Mouse (Mus musculus): Measurements from ENCODE around the gene Dmrtc2. TPM values are rescaled to one million over a fixed set of nuclear protein-coding genes. Genes with fewer than 3 reads are reported as not detected.
"Not testable (repeated sequence)": the region's sequence is repeated elsewhere in the genome, so short reads cannot be mapped to it uniquely, and the experiment has no call there.

Gene Dmrtc2
- total RNA-seq, 2 experiments from 2014 or later: not detected

DNA sequence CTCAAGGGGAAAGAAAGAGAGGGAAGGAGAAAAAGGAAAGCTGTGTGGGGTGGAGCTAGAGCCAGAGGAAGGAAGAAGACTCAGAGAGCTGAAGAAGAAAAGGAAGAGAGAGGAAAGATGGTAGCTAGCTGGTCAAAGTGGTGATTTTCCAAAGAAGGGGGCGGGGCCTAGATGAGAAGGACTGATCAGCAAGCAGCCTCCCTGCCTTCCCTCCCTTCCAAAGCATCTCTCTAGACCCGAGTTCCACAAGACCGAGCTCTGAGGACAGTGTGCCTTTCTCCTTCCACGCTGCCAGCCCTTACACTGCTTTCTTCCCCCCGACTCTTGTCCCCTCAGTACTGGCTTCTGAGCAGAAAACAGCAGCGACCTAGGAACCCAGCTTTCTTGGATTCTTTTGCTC is 5.7 kb upstream of the Dmrtc2 start:
- intact Hi-C loops (cut with DNase I): no loop called here
- DNase-seq: no peak

DNA sequence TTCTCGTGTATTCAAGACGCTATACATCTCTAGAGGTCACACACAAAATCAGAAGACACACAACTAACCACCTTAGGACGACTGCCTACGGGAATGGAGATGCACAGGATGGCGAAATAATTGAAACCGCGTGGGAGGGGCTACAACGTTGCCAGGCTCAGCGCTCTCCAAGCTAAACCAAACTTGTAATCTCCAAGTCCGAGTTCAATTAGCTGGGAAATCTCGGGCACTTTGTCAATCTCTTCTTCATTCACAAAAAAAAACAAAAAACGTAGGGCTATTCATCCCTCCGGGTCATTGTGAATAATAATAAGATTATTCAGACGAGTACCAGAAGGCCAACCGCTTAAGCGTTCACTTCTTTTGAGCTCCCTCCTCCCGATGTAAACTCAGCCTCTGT is 777 bp upstream of the Dmrtc2 start:
- intact Hi-C loops (cut with DNase I): no loop called here
- no peak for DNase-seq

DNA sequence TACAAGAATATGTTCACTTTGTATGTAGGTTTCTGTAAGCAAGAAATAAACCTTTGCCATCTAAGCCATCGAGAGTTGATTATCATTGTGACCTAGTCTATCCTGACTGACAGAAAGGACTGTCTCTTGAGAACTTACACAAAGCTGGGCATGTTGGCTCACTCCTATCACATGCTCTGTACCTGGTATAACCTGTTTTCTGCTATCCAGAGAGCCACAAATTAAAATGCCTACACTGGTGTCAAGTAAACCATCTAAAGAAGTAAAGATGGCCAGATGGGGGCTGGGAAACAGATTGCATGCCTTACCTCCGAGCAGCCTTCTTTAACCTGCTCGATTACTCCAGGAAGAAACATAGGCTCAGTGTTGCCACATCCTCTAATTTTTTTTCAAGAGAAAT is 7.7 kb downstream of the Dmrtc2 start:
- intact Hi-C loops (cut with DNase I): no loop called here
- no peak for DNase-seq

- no peak for DNase-seq
- intact Hi-C loops (cut with DNase I): loop anchor here (10.0 kb wide), 1 partner anchor 375 kb away; the partner anchor contains the start of gene Zfp428
Measured at GRCm38 (mm10) chr7:24879620-24880019, 9.8 kb downstream of the Dmrtc2 start.

- intact Hi-C loops (cut with DNase I): loop anchor here (10.0 kb wide), 1 partner anchor 378 kb away; the partner anchor contains the start of gene Zfp428
- no peak for DNase-seq
Measured at GRCm38 (mm10) chr7:24882416-24883199, 12.8 kb downstream of the Dmrtc2 start.

GRCm38 (mm10) chr7:24883896-24884692 is 14.2 kb downstream of the Dmrtc2 start, which contains the start of gene Rps19:
Rps19 (plus strand) TSS chr7:24884371.
- intact Hi-C loops (cut with DNase I): loop anchor here (10.0 kb wide), 1 partner anchor 379 kb away; the partner anchor contains the start of gene Zfp428
- DNase-seq: peak; percentile 98 to 99

- intact Hi-C loops (cut with DNase I): loop anchor here (10.0 kb wide), 1 partner anchor 380 kb away; the partner anchor contains the start of gene Zfp428
- DNase-seq: no peak
Measured at GRCm38 (mm10) chr7:24884693-24885291, 14.9 kb downstream of the Dmrtc2 start.

DNA sequence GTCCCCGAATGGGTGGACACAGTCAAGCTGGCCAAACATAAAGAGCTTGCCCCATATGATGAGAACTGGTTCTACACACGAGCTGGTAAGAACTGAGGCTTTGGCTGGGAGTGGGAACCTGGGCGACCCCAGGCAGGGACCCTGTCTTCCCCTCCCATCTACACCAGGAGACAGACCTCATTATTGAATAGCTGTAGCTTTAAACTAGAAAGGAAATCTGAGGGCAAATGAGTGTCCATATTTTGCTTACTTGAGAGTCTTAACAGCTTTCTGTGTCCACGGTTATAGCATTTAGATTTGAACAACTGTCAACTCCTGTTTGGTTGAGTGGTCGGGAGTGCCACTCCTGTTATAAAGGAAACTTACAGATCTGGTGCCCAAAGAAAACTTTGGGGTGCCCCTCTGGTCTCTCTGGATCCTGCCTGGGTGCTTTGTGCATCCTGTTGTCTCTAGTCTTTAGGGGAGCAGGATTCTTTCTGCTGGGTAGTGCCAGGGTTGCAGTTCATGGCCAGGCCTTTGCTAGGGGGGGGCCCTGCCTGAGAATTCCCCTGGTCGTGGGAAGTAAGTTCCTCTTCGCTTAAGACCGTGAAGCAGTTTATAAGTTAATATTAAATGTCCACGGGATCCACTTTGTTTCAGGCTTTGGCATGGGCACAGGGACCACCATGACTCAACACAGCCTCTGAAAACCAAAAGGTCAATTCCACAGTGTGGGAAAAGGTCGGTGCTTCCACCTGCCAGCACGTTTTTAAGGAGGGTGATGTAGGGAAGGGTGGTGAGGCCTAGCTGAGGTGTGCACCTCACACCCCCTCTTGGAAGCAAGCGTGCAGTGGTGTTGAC is 15.8 kb downstream of the Dmrtc2 start:
- DNase-seq: no peak
- intact Hi-C loops (cut with DNase I): loop anchor here (10.0 kb wide), 1 partner anchor 381 kb away; the partner anchor contains the start of gene Zfp428

DNA sequence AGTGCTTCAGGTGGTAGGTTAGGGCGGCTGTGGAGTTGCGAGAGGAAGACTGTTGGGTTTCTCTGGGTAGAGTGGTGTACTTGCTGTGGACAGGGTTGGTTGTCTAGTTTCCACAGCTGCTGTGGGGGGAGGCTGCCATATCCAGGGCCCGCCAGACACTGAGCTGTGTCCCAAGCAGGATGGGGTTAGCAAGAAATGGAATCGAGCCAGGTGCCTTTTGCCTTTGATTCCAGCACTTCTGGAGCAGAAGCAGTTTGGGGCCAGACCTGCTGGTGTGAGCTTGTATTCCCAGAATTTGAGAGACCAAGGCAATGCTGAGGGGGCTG is 16.4 kb downstream of the Dmrtc2 start:
- DNase-seq: no peak
- intact Hi-C loops (cut with DNase I): loop anchor here (10.0 kb wide), 1 partner anchor 381 kb away; the partner anchor contains the start of gene Zfp428

- no peak for DNase-seq
- intact Hi-C loops (cut with DNase I): loop anchor here (10.0 kb wide), 1 partner anchor 382 kb away; the partner anchor contains the start of gene Zfp428
Measured at GRCm38 (mm10) chr7:24887096-24887495, 17.2 kb downstream of the Dmrtc2 start.

- intact Hi-C loops (cut with DNase I): loop anchor here (2.0 to 10.0 kb wide), 3 partner anchors 15 to 385 kb away; partner anchors contain the start of gene Zfp428
- DNase-seq: no peak
Measured at GRCm38 (mm10) chr7:24889431-24890220, 19.8 kb downstream of the Dmrtc2 start.

- intact Hi-C loops (cut with DNase I): loop anchor here (2.0 to 5.0 kb wide), 2 partner anchors 14 to 62 kb away; no protein-coding TSS in a partner anchor
Measured at GRCm38 (mm10) chr7:24890281-24891216, 20.7 kb downstream of the Dmrtc2 start.

GRCm38 (mm10) chr7:24891241-24892124 is 21.6 kb downstream of the Dmrtc2 start:
- intact Hi-C loops (cut with DNase I): loop anchor here (2.0 to 5.0 kb wide), 3 partner anchors 13 to 77 kb away; no protein-coding TSS in a partner anchor

More at GRCm38 (mm10) chr7:24890281-24891216, 20.7 kb downstream of the Dmrtc2 start:
- DNase-seq: peak; percentile 39 to 42

DNA sequence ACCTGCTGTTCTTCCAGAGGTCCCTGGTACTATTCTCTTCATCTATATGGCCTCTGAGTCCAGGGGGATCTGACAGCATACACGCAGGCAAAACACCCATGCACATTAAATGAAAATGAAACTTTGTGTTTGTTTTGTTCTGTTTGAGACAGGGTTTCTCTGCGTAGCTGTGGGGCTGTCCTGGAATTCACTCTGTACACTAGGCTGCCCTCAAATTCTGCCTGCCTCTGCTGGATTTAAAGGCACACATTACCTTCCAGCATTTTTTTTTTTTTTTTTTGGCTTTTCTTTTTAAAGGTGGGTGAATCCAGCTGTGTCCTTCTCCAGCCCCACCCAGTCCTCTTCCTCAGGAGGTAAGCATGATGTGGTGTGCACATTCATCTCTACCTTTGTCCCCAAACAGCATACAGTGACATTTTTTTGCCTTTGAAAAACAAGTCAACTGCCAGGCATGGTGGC is 22.3 kb downstream of the Dmrtc2 start:
- no peak for DNase-seq
- intact Hi-C loops (cut with DNase I): loop anchor here (2.0 to 5.0 kb wide), 2 partner anchors 60 to 77 kb away; no protein-coding TSS in a partner anchor

More at GRCm38 (mm10) chr7:24891241-24892124, 21.6 kb downstream of the Dmrtc2 start:
- no peak for DNase-seq

- DNase-seq; intact Hi-C loops (cut with DNase I): not testable (repeated sequence)
Measured at GRCm38 (mm10) chr7:24895749-24896148, 25.9 kb downstream of the Dmrtc2 start.

DNA sequence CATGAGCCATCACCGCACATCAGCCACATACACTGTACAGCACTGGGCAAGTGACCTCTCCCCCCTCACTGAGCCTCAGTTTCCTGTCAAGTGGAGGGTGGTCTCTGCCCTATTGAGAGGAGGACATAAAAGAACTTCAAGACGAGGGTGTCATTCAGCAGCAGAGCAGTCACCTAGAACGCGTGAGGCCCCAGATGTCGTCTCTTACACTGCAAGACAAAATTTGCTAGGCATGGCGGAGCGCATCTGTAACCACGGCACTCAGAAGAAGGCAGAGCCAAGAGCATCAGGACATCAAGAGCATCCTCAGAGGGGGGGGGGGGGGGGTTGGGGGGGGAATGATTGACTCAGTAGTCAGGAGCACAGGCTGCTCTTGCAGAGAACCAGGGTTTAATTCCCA is 26.4 kb downstream of the Dmrtc2 start:
- intact Hi-C loops (cut with DNase I): no loop called here
- no peak for DNase-seq

Measured in gastrocnemius, postnatal 36 days (tissue).